Mouse (Mus musculus): ENCODE measurements around the gene Fsd1. TPM values are rescaled to one million over a fixed set of nuclear protein-coding genes. Genes with fewer than 3 reads are reported as not detected.

Fsd1 gene
- total RNA-seq, 2 experiments from 2014 or later: 2.3 to 4.3 TPM

DNA sequence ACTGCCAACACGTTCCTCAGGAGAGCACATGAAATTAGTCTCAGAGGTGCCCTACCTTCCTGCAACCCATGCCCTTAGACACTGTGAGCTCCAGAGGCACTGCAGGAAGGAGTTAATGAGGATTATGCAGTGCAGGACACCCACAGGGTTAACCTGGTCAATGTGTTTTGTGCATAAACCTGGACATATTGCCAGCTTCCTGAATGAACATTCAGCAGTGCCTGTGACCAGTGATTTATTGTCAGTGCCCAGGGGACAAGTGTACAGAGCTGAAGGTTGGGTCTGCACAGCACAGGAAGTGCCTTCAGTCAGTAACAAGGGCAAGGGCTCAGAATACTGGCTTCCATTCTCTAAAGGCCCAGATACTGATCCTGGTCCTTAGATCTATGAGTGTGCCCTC is 40.6 kb downstream of the Fsd1 start:
- no peak for DNase-seq (ENCODE audit: low spot score in 2 of 2)

DNA sequence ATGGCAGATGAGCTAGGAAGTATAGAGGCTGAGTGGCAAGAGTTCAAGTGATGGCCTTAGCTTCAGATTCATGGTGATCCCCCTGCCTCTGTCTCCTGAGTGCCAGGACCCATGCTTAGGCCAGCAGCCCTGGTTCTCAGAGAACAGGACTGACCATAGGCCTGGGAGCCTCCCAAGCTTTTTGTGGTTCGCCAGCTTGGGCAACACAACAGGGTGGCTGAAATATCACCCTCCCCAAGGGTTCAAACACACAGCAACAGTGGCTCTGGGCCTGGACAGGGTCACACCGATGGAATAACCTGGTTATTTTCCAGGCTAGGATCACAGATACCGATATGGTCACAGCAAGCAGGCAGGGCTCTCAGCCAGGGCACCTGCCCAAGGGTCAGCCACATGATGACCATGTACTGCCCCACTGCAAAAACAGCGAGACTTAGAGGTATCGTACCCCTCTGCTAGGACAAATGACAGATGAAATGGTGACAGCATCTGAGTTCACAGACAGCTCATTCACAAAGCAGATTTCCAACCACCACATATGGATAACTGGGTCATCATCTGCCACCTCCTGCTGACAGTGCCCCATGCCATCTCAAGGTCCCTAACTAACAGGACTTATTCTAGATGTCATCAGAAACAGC is 41.6 kb downstream of the Fsd1 start:
- no peak for DNase-seq (ENCODE audit: low spot score in 2 of 2)

DNA sequence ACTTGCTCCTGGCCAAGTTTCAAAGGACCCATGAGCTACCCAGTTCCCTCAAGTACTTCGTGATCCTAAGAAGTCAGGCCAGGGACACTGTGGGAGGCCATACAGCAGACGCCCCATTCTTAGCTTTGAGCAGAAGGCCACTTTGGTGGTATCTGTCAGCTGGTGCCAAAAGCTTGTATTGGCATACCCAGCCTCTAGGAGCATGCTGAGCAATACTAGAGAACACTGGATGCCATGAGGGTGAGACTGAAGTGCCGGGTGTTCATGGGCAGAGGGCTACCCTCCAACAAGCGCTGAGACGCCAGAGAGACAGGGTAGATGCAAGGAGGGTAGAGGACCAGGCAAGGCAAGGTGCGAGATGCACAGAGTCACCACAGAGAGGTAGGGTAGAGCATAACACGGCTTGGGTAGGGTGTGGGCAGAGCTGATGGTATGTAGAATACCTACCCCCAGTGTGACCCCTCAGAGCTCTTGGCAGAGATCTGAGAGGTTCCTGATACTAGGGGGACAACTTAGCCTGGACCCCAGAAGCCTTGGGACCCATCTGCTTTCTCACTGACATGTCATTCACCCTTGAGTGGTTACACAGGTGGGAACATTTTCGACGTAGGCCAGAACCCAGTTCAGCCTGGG is 44.0 kb downstream of the Fsd1 start:
- DNase-seq (ENCODE audit: low spot score in 2 of 2): no peak

DNA sequence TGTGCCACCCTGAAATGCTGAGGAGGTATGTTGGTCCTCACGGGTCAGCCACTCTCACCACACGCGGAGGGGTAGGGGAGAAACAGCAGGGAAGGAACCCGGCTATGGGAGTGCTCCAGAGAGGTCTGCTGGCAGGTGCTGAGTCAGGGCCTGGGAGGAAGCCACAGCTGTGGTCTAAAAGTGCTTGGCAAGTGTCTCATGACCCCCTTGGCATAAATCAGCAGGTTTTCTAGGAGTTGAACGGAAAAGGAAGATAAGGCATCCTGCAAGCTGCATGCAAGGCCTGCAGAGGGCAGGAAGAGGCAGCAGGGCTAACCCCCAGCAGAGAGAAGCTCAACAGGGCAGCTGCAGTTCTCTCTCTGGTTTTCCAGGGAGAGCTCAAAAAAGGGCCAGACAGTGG is 44.6 kb downstream of the Fsd1 start:
- DNase-seq (ENCODE audit: low spot score in 2 of 2): peak in 1 of 2 experiments; percentile 36

DNA sequence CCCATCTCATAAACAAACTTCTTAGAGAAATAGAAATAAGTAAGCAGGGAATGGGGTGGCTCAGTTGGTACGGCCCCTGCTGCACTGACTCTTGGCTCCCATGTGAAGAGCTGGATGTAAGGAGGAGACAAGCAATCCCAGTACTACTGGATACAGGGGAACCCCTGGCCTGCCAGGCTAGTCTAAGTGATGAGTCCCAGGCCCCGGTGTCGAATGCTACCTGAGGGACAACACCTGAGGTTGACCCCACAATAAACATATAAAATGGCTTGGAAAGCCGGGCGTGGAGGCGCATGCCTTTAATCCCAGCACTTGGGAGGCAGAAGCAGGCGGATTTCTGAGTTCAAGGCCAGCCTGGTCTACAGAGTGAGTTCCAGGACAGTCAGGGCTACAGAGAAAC is 45.1 kb downstream of the Fsd1 start:
- no peak for DNase-seq (ENCODE audit: low spot score in 2 of 2)

DNA sequence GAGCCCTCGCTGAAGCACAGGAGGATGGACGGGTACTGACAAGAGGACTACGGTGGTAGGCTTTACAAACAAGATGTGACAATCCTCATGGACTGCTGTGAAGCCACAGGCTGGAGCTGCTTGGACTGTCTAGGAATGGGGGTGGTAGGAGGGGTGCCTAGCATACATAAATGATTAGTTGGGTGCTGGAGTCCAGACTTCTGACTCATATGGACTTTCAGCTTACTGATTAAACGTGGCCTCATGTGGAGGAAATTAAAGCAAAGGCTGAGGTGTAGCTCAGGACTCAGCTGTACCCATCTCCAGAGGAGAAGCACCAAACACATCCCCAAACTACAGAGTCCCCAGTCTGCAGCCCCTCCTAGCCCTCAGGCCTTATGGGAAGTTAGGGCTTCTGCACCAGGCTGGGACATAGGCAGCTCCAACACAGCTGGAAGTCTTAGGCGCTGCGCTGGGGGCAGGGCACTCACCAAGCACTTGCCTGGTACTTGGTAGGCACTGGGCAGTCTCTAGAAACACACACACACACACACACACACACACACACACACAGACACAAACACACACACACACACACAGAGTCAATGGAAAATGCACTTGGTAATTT is 45.9 kb downstream of the Fsd1 start:
- no peak for DNase-seq (ENCODE audit: low spot score in 2 of 2)

DNA sequence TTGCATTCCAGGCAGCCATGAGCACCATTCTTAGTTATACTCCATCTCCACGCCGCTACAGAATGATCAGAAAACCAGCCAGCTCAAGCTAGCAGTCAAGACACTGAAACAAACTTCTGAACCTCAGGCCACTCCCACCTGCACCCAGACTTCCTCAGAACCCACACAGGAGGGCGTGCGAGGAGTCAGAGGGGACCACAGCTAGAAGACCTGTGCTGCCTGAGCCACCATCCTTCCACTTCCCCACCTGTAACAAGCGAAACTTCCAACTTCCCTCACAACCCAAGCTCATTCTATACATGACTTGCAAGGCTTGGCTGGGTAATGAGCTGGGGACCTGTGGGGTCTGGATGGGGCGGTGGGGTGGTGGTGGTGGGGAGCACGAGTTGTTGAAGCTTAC is 46.5 kb downstream of the Fsd1 start:
- DNase-seq (ENCODE audit: low spot score in 2 of 2): no peak

DNA sequence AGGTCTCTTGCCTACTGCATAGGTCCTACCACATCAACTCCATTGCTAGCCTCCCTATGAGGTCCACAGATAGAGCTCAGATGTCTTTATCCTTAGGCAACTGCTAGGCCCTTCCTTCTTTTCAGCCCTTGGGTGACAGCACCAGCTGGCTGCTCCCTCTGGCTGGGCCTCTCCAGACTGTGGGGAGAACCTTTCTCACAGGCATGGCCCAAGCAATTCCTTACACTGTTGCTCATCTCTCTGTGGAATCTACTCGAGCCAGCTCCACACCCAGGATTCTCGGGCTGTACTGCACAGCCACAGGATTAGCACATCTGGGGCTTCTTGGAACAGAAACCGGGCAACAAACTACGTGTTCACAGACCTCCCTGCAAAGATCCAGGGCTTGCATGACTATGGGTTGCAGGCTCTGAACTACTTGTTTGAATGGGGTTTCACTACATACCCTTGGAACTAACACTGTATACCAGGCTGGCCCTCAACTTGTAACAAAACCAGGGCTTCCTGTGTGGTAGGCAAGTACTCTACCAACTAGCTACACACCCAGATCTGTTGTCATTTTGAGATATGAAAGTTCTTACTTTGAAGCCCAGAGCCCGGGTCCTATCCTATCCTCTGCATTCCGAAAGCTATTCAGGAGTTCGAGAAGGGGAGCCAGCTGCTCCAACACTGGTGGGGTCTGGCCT is 47.9 kb downstream of the Fsd1 start:
- no peak for DNase-seq (ENCODE audit: low spot score in 2 of 2)

DNA sequence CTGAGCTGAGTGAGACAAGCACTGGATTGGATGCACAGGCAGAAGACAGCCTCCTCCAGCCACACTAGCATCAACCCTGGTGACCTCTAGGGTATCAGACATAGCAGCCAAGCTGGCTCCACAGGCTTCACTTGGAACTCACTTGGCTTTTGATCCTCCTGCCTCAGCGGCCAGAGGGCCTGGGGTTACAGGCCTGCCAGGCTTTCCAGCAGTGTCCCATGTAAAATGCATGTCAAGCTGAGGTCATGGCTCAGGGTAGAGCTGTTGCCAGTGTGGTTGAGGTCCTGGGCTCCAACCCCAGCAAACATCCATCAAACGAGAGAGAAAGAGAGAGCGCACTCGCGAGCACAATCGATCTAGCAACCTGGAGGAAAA is 48.4 kb downstream of the Fsd1 start:
- no peak for DNase-seq (ENCODE audit: low spot score in 2 of 2)

DNA sequence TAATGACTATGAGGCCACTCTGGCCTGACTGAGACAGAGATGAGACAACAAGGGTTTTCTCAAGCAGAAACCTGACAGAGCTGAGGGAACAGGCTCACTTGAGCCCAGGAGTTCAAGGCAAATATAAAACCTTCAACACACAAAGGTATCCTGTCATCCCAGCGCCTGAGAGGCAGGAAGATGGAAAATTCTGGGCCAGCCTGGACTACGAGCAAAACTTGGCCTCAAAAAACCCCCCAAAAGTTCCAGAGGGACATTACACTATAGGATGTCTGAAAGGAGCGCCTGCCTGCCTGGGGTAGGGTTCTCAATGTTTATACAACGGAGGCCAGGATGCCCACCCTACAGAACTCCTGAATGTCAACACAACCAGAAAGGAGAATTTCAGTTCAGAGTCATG is 48.9 kb downstream of the Fsd1 start:
- no peak for DNase-seq (ENCODE audit: low spot score in 2 of 2)

DNA sequence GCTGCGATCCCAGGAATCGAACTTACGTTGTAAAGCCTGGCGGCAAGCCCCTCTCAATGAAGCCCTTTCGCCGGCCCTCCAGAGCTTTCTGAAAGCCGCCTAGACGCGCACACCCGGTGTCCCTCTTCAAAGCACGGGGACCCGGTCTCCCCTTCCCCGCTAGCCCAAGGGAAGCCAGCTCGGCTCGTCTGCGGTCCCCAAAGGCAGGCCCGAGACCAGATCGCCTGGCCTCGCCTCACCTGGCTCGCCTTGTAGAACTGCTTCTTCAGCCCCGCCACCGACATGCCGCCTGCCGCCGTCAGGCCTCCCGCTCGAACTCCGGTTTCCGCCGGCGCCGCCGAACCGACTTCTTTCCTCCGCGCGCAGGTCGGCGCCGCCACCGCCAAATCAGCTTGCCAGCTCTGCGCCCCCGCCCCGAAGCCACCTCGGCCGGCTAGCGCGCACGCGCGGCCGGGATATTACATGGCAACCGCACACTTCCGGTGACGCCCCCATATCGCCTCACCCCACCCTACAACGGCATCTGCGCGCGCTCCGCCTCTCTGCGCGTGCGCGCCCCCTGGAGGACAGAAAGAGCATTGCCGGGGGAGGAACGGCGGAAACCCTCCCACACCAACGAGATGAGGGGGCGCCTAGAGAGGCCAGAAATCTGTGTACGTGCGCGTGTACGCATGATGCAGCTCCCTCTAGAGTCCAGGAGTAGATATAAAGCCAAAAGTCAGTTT is 50.0 kb downstream of the Fsd1 start, which contains the start of gene Sh3gl1:
Sh3gl1 (minus strand) TSS at position 460 of the 725 bp plus-strand sequence.
- DNase-seq (ENCODE audit: low spot score in 2 of 2): peak; percentile 100

DNA sequence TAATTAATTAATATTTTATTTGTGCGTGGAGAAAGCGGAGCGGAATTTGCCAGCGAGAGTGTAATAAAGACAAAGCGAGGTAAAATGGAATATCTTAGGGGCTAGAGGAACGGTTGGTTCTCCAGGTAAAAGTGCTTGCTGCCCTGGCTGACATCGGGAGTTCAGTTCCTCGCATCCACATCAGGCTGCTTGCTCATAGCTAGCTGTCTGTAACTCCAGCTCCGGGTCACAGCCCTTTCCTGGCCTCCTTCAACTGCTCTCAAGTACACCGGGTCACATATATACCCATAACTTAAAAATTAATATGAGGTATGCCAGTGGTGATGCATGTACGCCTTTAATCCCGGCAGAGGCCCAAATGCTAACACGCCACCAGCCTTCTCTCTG is 50.6 kb downstream of the Fsd1 start:
- no peak for DNase-seq (ENCODE audit: low spot score in 2 of 2)

DNA sequence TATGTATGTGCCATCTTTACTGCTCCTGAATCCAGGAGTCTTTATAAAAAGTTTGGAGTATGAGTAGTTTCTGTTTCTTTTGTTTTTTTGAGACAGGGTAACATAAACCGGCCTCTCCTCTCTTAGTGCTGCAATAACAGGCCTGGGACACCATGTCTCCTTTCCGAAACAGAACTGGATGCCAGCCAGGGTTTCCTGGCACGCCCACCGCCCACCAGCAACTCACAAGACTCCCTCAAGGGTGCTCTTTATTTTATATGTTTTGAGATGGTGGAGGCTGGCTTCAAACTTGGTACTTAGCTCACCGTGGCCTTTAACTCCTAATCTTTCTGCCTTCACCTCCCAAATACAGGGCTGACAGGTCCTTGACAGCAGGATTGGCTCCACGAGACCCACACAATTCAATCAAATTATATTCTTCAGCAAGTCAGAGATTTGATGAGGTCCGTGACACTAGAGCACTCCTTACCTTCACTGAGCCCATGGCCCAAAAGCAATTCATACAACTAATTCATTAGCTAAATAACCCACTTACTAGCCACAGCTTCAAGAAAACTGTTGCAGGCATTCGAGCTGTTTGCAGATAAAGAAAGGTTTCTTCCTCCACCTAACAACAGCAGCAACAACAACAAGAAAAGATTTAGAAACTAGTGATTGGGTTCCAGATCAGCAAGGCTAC is 52.4 kb downstream of the Fsd1 start:
- no peak for DNase-seq (ENCODE audit: low spot score in 2 of 2)

DNA sequence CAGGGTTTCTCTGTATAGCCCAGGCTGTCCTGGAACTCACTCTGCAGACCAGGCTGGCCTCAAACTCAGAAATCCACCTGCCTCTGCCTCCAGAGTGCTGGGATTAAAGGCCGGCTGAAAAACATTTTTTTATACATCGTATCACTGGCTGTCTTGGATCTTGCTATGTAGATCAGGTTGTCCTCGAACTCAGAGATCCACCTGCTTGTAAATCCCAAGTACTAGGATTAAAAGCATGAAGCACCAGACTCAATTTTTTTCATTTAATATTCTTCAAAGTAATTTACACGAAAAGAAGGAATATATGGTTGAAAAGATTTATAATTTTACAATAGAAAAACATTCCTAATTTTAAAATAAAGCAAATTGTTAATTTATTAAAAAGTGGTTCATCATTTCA is 53.0 kb downstream of the Fsd1 start:
- DNase-seq (ENCODE audit: low spot score in 2 of 2): no peak

DNA sequence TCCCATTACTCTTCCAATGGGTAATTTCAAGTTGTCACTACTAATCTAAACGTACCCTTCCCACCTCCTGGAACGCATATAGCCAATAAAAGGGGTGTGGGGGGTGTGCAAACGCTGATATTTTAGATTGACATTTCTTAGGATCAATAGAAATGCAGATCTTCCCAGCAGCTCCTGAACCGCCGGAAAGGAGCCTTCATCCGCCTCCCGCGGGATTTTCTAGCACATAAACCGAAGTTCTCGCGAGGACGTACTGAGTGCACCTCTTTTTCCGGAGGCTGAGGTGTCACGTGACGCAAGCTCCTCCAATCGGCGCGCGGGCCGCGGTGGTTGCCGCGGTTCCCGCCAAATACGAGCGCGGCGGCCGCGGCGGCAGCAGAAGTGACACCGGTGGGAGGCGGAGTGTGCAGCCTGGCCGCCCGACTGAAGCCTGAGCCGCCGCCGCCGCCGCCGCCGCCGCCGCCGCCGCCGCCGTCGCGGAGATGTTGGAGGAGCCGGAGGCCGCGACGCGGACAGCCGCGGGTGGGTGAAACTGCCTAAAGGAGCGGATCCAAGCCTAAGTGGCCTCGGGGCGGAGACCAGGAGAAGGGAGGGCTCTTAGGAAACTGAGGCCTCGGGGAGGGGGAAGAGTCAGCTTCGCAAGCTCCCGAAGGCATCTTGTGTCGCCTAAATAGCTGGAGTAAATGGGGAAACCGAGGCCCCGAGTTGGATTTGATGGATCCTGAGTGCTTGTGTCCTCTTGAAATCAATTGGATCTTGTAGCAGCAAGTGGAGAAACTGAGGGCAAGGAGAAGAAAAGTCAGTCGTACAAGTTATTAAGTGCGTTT is 53.9 kb downstream of the Fsd1 start, which contains the start of gene Chaf1a:
Chaf1a (plus strand) TSS at position 410 of the 827 bp plus-strand sequence.
- DNase-seq (ENCODE audit: low spot score in 2 of 2): peak; percentile 92

DNA sequence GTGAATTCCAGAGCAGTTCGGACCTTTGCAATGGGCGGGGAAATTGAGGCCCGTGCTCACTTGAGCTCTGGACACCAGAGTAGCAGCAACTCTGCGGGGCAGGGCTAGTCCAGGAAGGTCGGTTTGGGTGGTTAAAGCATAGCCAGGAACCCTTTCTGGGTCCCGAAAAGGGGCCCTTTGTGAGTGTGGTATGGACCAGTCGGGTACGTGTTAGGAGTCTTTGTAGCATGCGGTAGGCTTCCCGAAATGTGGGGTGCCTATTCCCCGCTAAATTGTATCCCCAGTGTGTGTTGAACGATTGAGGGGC is 54.5 kb downstream of the Fsd1 start:
- no peak for DNase-seq (ENCODE audit: low spot score in 2 of 2)
